Mouse (Mus musculus) gastrocnemius, adult 8-10 months (tissue): Measurements from ENCODE around the gene Vav3. TPM values are rescaled to one million over a fixed set of nuclear protein-coding genes. Genes with fewer than 3 reads are reported as not detected.

Source experiments
- DNase-seq, 2 experiments: peaks; one replicate each; pipeline ENCODE4 v3.0.0; 2022; ENCODE audit warnings: low spot score in 2 of 2
- total RNA-seq, 4 experiments: library from RNA; stranded (reverse); gene quantifications; 2 replicates each; pipeline ENCODE4 v1.2.4; 2022

Vav3 gene
- total RNA-seq, 4 experiments from 2014 or later = 0.70 to 2.0 (median 1.2) TPM

- DNase-seq = no peak
These were observed 341.4 kb downstream of the Vav3 start for GRCm38 (mm10) chr3:109681863-109682262.

DNA sequence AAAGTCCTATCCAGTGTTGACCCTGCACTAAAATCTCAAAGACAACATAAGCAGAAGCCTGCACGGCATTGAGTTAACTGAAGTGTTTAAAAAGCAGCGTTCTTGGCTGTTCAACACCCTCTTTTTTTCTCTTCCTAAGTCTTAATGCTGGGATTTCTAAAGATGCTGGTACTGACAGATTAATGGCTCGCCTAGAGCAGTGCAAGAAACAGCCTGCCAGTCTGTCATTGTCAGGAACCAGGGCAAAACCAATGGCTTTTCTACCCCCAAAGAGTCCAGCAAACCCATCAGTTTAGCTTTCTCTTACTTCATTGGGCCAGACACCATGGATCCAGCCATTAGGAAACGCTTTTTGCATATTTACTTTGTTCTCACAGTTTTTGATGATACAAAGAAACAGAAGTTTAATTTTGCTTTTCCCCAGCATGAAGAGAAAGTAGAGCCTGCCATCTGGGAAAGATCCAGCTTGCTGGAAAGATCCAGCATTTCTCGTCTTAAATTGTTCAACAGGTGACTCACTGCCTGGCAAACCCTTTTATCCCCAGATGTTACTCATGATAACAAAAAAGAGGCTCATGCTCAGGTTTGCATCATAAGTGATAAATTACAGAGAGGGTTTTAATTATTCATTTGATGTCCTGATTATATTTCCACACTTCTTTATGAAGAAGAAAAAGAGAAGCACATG lies 343.3 kb downstream of the Vav3 start:
- DNase-seq = peak; percentile 2 to 12

- DNase-seq = no peak
These were observed 350.1 kb downstream of the Vav3 start for GRCm38 (mm10) chr3:109690566-109690965.

- no peak for DNase-seq
These were observed 352.2 kb downstream of the Vav3 start for GRCm38 (mm10) chr3:109692613-109693012.

DNA sequence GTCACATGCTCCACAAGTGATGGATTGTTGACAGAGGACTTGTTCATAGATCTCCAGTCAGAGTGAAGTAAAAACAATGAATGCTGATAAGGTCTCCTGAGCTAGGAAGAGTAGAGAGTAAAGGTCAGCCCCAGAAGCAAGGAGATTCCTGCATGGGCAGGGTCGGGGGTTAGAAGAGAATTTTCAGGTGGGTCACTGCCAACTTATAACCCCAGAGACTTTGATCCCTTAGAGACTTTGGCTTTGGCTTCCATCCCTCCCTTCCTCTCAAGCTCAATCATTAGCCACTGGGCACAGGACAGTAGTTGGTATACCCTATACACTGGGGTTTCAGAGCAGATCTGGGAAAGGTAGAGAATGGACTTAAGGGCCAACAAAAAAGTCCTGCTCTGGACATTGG lies 360.8 kb downstream of the Vav3 start:
- no peak for DNase-seq

DNA sequence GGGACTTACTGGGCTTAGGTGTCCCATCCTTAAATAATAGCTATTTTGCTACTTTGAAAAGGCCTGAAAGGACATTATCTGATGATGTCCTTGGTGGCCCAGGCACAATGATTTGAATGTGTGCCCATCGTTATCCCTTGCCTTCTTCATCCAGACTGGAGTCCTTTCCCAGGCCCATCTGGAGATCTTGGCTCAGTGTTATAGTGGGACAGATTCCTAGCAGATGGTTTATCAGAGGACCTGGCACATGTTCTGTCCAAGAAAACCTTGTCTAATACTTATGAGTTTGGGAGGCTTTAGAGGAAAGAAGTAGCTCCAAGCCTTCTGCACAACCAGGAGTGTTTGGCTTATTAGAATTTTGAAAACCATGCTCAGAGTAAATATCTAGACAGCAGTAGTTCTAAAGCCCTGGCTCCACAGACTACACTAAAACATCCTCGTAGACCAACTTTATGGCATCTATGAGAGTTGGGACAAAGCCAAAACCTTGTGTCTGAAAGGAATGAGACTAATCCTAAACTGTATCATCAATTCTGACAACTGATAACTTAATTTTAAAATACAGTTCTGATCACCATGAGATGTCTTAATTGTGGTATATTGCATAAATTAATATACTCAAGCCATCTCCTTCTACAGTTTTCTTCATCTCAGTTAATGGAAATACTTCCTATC lies 367.5 kb downstream of the Vav3 start:
- no peak for DNase-seq

DNA sequence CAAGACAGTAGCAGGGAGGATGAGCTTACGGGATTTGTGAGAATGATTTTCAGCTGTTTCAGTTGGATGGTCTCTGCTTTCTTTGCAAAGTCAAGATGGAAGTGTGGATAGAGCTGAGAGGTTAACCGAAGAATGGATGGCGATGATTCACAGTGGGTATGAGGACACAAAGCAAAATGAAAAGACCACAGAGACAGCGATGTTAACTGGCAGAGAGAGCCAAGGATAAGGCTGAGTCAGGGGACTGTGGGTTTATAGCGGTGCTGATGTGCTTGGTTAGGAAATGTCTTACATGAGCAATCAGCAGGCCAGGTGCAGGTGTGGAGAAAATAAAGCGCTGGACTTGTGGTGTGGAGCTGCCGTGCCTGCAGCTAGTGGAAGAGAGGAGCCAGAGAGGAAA lies 371.3 kb downstream of the Vav3 start:
- no peak for DNase-seq

GRCm38 (mm10) chr3:109714476-109714875 lies 374.0 kb downstream of the Vav3 start:
- DNase-seq = no peak

DNA sequence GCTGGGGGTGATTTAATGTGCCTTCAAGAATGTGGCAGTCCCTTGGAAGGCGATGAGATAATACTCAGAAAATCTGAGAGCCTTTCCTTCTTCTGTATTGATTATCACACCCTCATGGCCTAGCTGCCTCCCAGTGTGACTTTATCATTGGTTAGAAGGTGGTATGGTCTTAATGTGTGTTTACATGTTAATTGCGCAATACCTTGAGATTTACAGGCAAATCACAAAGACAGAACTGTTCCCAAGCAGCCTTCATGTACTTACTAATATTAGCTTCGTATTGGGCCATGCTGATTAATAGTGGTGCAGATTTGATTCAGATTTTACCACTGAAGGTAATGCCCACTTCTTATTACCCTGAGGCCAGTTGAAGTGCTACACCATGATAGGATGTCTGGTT lies 381.3 kb downstream of the Vav3 start:
- no peak for DNase-seq

DNA sequence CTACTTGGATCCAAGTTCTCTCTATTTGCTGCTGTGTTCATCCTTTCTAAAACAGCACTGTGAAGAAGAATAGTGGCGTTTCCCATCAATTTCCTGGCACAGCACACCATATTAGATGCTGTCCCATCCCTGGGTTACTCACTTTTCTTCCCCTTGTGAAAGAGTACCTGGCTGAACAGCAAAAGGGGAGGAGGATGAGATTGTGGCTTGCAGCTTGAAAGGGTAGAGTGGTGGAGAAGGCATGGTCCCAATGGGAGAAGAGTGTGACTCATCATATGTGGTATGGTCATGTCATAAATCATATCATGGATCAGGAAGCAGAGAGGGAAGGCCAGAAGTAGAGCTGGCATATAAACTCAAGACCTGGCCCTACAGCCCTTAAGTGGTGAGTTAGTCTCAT lies 386.3 kb downstream of the Vav3 start:
- no peak for DNase-seq

DNA sequence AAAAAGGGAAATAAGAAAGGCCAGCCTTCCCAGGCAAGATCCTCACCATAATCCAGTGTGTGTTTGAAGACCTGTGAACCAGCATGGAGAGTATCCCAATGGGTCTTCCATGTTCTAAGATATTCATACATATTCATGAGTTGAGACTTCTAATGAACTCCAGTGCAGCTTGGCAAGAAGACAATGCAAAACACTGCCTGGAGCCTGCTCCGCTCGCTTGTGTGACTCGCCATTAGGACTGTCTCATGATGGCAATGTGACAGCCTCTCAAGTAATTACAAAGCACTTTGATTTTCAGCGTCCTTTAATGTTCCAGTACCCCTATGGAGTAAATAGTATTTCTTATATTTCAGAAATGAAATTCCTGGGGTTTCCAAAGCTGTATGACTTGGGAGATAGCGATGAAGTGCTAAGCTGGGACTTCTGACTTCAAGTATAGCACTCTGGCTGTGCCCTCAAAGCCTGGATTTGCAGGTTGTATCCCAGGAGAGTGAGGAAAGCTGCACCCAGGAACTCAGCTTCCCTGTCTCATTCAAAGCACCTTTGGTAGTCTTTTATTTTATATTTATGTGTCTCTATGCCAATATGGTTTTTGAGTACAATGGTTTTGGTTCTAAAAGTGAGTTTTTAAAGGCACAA lies 391.3 kb downstream of the Vav3 start:
- no peak for DNase-seq

DNA sequence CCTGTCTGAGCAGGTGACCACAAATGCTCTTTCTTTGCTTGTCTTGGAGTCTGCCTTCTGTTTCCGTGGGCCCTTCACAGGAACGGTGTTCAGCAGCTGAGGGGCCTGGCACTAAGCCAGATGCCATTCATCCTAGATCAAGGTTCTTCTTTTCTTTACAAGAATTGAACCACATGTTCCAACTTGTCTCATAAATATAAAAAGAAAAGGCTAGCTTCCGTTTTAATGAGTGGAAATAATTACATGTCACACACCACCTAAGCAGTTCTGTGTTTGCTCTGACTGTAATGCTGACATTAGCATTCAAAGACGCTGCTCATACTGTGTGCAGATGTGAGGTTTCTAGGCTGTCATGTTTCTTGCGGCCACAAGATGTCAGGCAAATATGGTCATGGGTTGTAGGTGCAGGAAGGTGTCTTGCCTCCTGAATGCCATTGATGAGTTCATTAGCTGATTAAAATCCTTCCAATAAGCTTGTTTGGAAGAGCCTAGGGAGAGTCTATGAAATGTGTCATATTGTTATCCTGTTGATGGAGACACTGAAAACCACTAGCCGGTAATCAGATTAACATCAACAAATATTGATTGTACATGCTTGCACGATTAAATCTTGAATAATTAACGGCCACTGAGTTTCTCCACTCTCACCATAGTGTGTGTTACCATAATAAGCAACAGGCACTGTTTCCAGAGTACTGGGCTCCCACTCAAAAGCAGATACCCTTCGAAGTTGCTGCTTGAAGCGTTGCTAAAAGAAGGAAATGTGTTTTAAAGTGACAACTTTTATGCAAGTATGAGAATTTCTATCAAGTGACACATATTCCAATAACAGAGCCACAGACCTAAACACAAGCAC lies 392.1 kb downstream of the Vav3 start:
- no peak for DNase-seq

Other genes starting within 250 kb of the Vav3 start
- 1 to 10 TPM; 1.1 to 1.8 (median 1.8) TPM for gene Slc25a24, start 217.5 kb upstream of the Vav3 start, total RNA-seq